Mouse (Mus musculus) heart, adult 2 months (tissue): ENCODE measurements around the gene Akt3.

Source experiments
- CTCF ChIP-seq: fragments of 200-600 bp; IDR thresholded peaks from 2 replicates; pipeline ENCODE4 v1.8.1; 2022; ENCODE audit warnings: antibody characterized with exemption, mild to moderate bottlenecking, moderate library complexity
- POLR2A ChIP-seq: fragments of 200-500 bp; IDR thresholded peaks from 2 replicates; pipeline ENCODE4 v1.6.1; 2011; ENCODE audit warnings: mild to moderate bottlenecking, low read depth, low read length, control low read depth; ENCODE audit not compliant: insufficient read depth

- TF ChIP-seq POLR2A (no peak), CTCF (no peak)
Observed at GRCm38 (mm10) chr1:177165336-177165735, 92.7 kb downstream of the Akt3 start.
